Mouse (Mus musculus) brain, embryonic 14.5 days (tissue): ENCODE measurements at regions not wholly inside any gene's neighbourhood (a gene's known extent, or its start where the extent isn't known, plus 50 kb on each side); places are given as distances from the start of the nearest gene placed in this dataset.

Source experiments
- CTCF ChIP-seq: fragments of 200-500 bp; IDR thresholded peaks from 2 replicates; pipeline ENCODE4 v1.5.1; 2012; ENCODE audit warnings: inconsistent platforms, mild to moderate bottlenecking, moderate library complexity, borderline replicate concordance; ENCODE audit not compliant: insufficient read depth, insufficient read length; ENCODE audit errors: extremely low read depth
- POLR2A ChIP-seq: fragments of 200-500 bp; IDR thresholded peaks from 2 replicates; pipeline ENCODE4 v1.6.1; 2012; ENCODE audit warnings: mild to moderate bottlenecking, inconsistent platforms, borderline replicate concordance; ENCODE audit not compliant: poor library complexity, insufficient read depth, insufficient read length, severe bottlenecking; ENCODE audit errors: extremely low read depth

- TF ChIP-seq POLR2A (no peak), CTCF (no peak)
Observed at GRCm38 (mm10) chr16:95861231-95861690, 129.5 kb downstream of the Psmg1 start.
